Comparison of ENCODE assay signal across 11 mouse cellular contexts in genomic region chr10:43518368-43518767, GRCm38 (mm10). TPM values are rescaled to one million over a fixed set of nuclear protein-coding genes. Genes with fewer than 3 reads are reported as not detected.
DNase-seq lines count a peak whose midpoint lies in the region; ATAC-seq and TF ChIP-seq lines count a peak whose summit lies in the region.
"Had no signal": no experiment of that assay in that cellular context is flagged by ENCODE, and none has a peak within 500 bp of the region (broad histone marks: within the 10 kb centered on the region; RNA-seq: fewer than 3 reads in every experiment).

No protein-coding gene starts in this region.

- H3K27me3 ChIP-seq in liver, embryonic 12.5 days (replicated peaks): no peaks in the 10 kb centered on the region
- no peaks in the 10 kb centered on the region for H3K27me3 ChIP-seq in kidney, postnatal 0 days (ENCODE audit: insufficient read depth, low read length)
- no peaks in the 10 kb centered on the region for H3K27me3 ChIP-seq in lung, embryonic 16.5 days (ENCODE audit: control insufficient read depth, insufficient read depth, low read depth, low read length)
- H3K27me3 ChIP-seq: embryonic facial prominence, embryonic 12.5 days had no signal

- H3K9ac ChIP-seq in liver, embryonic 12.5 days: no peak overlapping the region
- H3K9ac ChIP-seq in kidney, postnatal 0 days (ENCODE audit: low read depth, low read length): no peak overlapping the region
- H3K9ac ChIP-seq in lung, embryonic 16.5 days (ENCODE audit: low read length): no peak overlapping the region
- H3K9ac ChIP-seq: embryonic facial prominence, embryonic 12.5 days had no signal

- ATAC-seq in liver, embryonic 12.5 days: no peak
- peak; percentile 47; the same call in 1 of the 2 replicates for ATAC-seq in kidney, postnatal 0 days (replicated peaks; ENCODE audit: low FRiP score, low read depth)
- peak; percentile 87 for ATAC-seq in lung, embryonic 16.5 days (ENCODE audit: low read depth)
- ATAC-seq in granulocyte monocyte progenitor cell, adult 5-6 weeks (replicated peaks; ENCODE audit: poor library complexity, severe bottlenecking): no peak

- no peak overlapping the region for H3K27ac ChIP-seq in liver, embryonic 12.5 days
- peak overlapping the region; percentile 60 for H3K27ac ChIP-seq in kidney, postnatal 0 days
- H3K27ac ChIP-seq in lung, embryonic 16.5 days (ENCODE audit: low read length): peak overlapping the region; percentile 39; the same call in 1 of the 2 replicates
- H3K27ac ChIP-seq: embryonic facial prominence, embryonic 12.5 days; hindbrain, postnatal 0 days had no signal

- H3K36me3 ChIP-seq in liver, embryonic 12.5 days: peaks cover 15% of the 10 kb centered on the region
- no peaks in the 10 kb centered on the region; the same call in 1 of the 2 replicates for H3K36me3 ChIP-seq in kidney, postnatal 0 days (ENCODE audit: insufficient read depth, low read length)
- 0 out of 2 replicates have a peak, but pooled peaks cover 4% of the 10 kb centered on the region for H3K36me3 ChIP-seq in lung, embryonic 16.5 days (ENCODE audit: control insufficient read depth, insufficient read depth, low read length)

- no peak overlapping the region for H3K4me3 ChIP-seq in liver, embryonic 12.5 days
- H3K4me3 ChIP-seq in kidney, postnatal 0 days (replicated peaks; ENCODE audit: low read depth, low read length): no peak overlapping the region
- H3K4me3 ChIP-seq in lung, embryonic 16.5 days (ENCODE audit: low read length): peak overlapping the region; percentile 15; the same call in 1 of the 2 replicates
- H3K4me3 ChIP-seq: embryonic facial prominence, embryonic 12.5 days had no signal

- TF ChIP-seq CTCF in kidney, postnatal 0 days (IDR thresholded peaks at IDR 0.05; ENCODE audit: low read depth): no peak

- H3K4me1 ChIP-seq in liver, embryonic 12.5 days: peaks cover 9% of the 10 kb centered on the region
- H3K4me1 ChIP-seq in kidney, postnatal 0 days (replicated peaks; ENCODE audit: insufficient read depth, low read length): peaks cover 7% of the 10 kb centered on the region
- H3K4me1 ChIP-seq in lung, embryonic 16.5 days (replicated peaks; ENCODE audit: control insufficient read depth, insufficient read depth, low read length): 0 out of 2 replicates have a peak, but pooled peaks cover 13% of the 10 kb centered on the region
- H3K4me1 ChIP-seq: embryonic facial prominence, embryonic 12.5 days had no signal

- H3K9me3 ChIP-seq in liver, embryonic 12.5 days (replicated peaks): no peaks in the 10 kb centered on the region
- H3K9me3 ChIP-seq in kidney, postnatal 0 days (replicated peaks; ENCODE audit: low read length): no peaks in the 10 kb centered on the region
- no peaks in the 10 kb centered on the region for H3K9me3 ChIP-seq in lung, embryonic 16.5 days (ENCODE audit: control insufficient read depth, low read length)
- H3K9me3 ChIP-seq: embryonic facial prominence, embryonic 12.5 days had no signal

- DNase-seq in liver: no peak
- no peak for DNase-seq in kidney, postnatal 0 days (ENCODE audit: low spot score)
- no peak for DNase-seq in spleen, postnatal 10 days (ENCODE audit: low spot score in 2 of 2)
- no peak for DNase-seq in thymus, postnatal 10 days (ENCODE audit: low spot score in 2 of 2)
- DNase-seq: cerebellum, adult 18-20 months; thymus, postnatal 4 days had no signal

- WGBS in liver, embryonic 12.5 days (ENCODE audit: insufficient replicate concordance): 71% methylated on average over 13 of the region's 13 CpGs
- WGBS in kidney, postnatal 0 days: 54% methylated on average over 11 of the region's 13 CpGs
- WGBS in lung, embryonic 16.5 days: 31% methylated on average over 13 of the region's 13 CpGs

- H3K4me2 ChIP-seq in liver, embryonic 12.5 days: 0 out of 2 replicates have a peak overlapping the region, but pooled peaks have one; percentile 7
- H3K4me2 ChIP-seq in kidney, postnatal 0 days (ENCODE audit: low read length): no peak overlapping the region
- H3K4me2 ChIP-seq in lung, embryonic 16.5 days (ENCODE audit: low read depth, low read length): peak overlapping the region; percentile 33
- H3K4me2 ChIP-seq: embryonic facial prominence, embryonic 12.5 days had no signal

RNA-seq across cellular contexts. Expression of gene Gm9803, which starts 5.5 kb away (rescaled TPM):
- polyA plus RNA-seq in liver, embryonic 12.5 days (2016; fragmentation: Nextera tagmentation; extraction: Ambion mirVana): 9.6 and 11.7 TPM in 2 replicates
- polyA plus RNA-seq in kidney, postnatal 0 days (2015; fragmentation: Nextera tagmentation; extraction: Ambion mirVana): 11.8 and 17.4 TPM in 2 replicates
- polyA plus RNA-seq in lung, embryonic 16.5 days (2015; fragmentation: Nextera tagmentation; extraction: Ambion mirVana): 12.5 and 25.4 TPM in 2 replicates
- total RNA-seq in granulocyte monocyte progenitor cell, adult 5-6 weeks (2014; fragmentation: Nextera tagmentation): 4.8 and 4.9 TPM in 2 replicates
- 2.5 and 4.0 TPM in 2 replicates for total RNA-seq in granulocyte monocyte progenitor cell, adult 5-6 weeks (2017)

RNA-seq across cellular contexts. Expression of gene 1700021F05Rik, which starts 22.4 kb away (rescaled TPM):
- 46.4 and 50.8 TPM in 2 replicates for polyA plus RNA-seq in liver, embryonic 12.5 days (2016; fragmentation: Nextera tagmentation; extraction: Ambion mirVana)
- 84.7 and 85.1 TPM in 2 replicates for polyA plus RNA-seq in kidney, postnatal 0 days (2015; fragmentation: Nextera tagmentation; extraction: Ambion mirVana)
- 44.3 and 49.2 TPM in 2 replicates for polyA plus RNA-seq in lung, embryonic 16.5 days (2015; fragmentation: Nextera tagmentation; extraction: Ambion mirVana)
- total RNA-seq in granulocyte monocyte progenitor cell, adult 5-6 weeks (2014; fragmentation: Nextera tagmentation): 25.9 and 52.7 TPM in 2 replicates
- 52.1 and 76.1 TPM in 2 replicates for total RNA-seq in granulocyte monocyte progenitor cell, adult 5-6 weeks (2017)

RNA-seq across cellular contexts. Expression of gene Bend3, which starts 39.7 kb away (rescaled TPM):
- 3.0 and 4.2 TPM in 2 replicates for polyA plus RNA-seq in liver, embryonic 12.5 days (2016; fragmentation: Nextera tagmentation; extraction: Ambion mirVana)
- 2.8 TPM in 2 replicates for polyA plus RNA-seq in kidney, postnatal 0 days (2015; fragmentation: Nextera tagmentation; extraction: Ambion mirVana)
- polyA plus RNA-seq in lung, embryonic 16.5 days (2015; fragmentation: Nextera tagmentation; extraction: Ambion mirVana): 1.7 and 2.3 TPM in 2 replicates
- total RNA-seq in granulocyte monocyte progenitor cell, adult 5-6 weeks (2014; fragmentation: Nextera tagmentation): 6.5 and 13.7 TPM in 2 replicates
- total RNA-seq in granulocyte monocyte progenitor cell, adult 5-6 weeks (2017): 3.8 and 5.2 TPM in 2 replicates

RNA-seq across cellular contexts. Expression of gene Cd24a, which starts 59.7 kb away (rescaled TPM):
- 819 and 854 TPM in 2 replicates for polyA plus RNA-seq in liver, embryonic 12.5 days (2016; fragmentation: Nextera tagmentation; extraction: Ambion mirVana)
- polyA plus RNA-seq in kidney, postnatal 0 days (2015; fragmentation: Nextera tagmentation; extraction: Ambion mirVana): 486 and 489 TPM in 2 replicates
- polyA plus RNA-seq in lung, embryonic 16.5 days (2015; fragmentation: Nextera tagmentation; extraction: Ambion mirVana): 192 and 195 TPM in 2 replicates
- total RNA-seq in granulocyte monocyte progenitor cell, adult 5-6 weeks (2014; fragmentation: Nextera tagmentation): 279 and 288 TPM in 2 replicates
- 385 and 423 TPM in 2 replicates for total RNA-seq in granulocyte monocyte progenitor cell, adult 5-6 weeks (2017)

Comparison
In these comparisons a context has a peak if more than half of its experiments do, and no peak if none do; other contexts are left out.
1. ATAC-seq: peak in kidney, postnatal 0 days (single experiment) and lung, embryonic 16.5 days (single experiment); none in liver, embryonic 12.5 days (single experiment) and granulocyte monocyte progenitor cell, adult 5-6 weeks (single experiment).